9 mouse cellular contexts compared by ENCODE assay signal in the genomic region with DNA sequence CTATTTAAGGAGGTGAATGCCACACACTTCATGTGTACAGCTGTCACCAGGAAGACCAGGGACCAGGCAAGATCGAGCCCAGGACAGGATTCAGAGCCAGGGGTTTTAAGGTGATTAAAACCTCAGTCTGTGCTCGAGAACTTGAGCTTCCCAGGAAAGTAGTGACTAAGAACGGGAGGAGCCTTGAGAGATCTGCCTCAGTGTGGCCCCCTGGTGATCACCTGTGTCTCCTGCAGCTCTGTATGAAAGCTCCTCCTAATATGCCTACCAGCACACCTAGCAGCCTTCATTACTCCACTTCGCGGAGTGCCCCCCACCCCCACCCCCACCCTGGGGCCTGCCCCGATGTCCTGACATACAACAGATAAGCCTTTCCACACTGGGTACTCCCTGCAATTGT. TPM values are rescaled to one million over a fixed set of nuclear protein-coding genes. Genes with fewer than 3 reads are reported as not detected.
DNase-seq lines count a peak whose midpoint lies in the region; ATAC-seq and TF ChIP-seq lines count a peak whose summit lies in the region.
"Had no signal": no experiment of that assay in that cellular context is flagged by ENCODE, and none has a peak within 500 bp of the region (broad histone marks: within the 10 kb centered on the region; RNA-seq: fewer than 3 reads in every experiment).

No protein-coding gene starts in this region.

- no peak for TF ChIP-seq EP300 in liver, postnatal 0 days (IDR thresholded peaks at IDR 0.05; ENCODE audit: low read depth)

- no peak overlapping the region for H3K9ac ChIP-seq in intestine, postnatal 0 days (ENCODE audit: low read depth, low read length)
- no peak overlapping the region for H3K9ac ChIP-seq in intestine, embryonic 16.5 days (ENCODE audit: low read depth, low read length)
- no peak overlapping the region for H3K9ac ChIP-seq in liver, postnatal 0 days (replicated peaks)

- no peaks in the 10 kb centered on the region; the same call in 1 of the 2 replicates for H3K27me3 ChIP-seq in intestine, postnatal 0 days (replicated peaks; ENCODE audit: control insufficient read depth, insufficient read depth, low read length)
- no peaks in the 10 kb centered on the region; the same call in 1 of the 2 replicates for H3K27me3 ChIP-seq in intestine, embryonic 16.5 days (replicated peaks; ENCODE audit: control insufficient read depth, insufficient read depth, low read length)
- H3K27me3 ChIP-seq in E14TG2a.4 (ENCODE audit: insufficient read depth, low read length): peaks cover 6% of the 10 kb centered on the region; the same call in 1 of the 2 replicates
- no peaks in the 10 kb centered on the region for H3K27me3 ChIP-seq in liver, postnatal 0 days (ENCODE audit: insufficient read depth, low read length)

- no peaks in the 10 kb centered on the region for H3K9me3 ChIP-seq in intestine, postnatal 0 days (ENCODE audit: control insufficient read depth)
- H3K9me3 ChIP-seq in intestine, embryonic 16.5 days (ENCODE audit: control insufficient read depth, low read length): no peaks in the 10 kb centered on the region
- H3K9me3 ChIP-seq in E14TG2a.4 (ENCODE audit: low read length): no peaks in the 10 kb centered on the region
- no peaks in the 10 kb centered on the region for H3K9me3 ChIP-seq in liver, postnatal 0 days (ENCODE audit: low read length)

- no peak overlapping the region for H3K4me3 ChIP-seq in intestine, postnatal 0 days (ENCODE audit: low read depth, low read length)
- H3K4me3 ChIP-seq in intestine, embryonic 16.5 days (ENCODE audit: low read length): no peak overlapping the region
- H3K4me3 ChIP-seq in E14TG2a.4 (replicated peaks; ENCODE audit: low read length): no peak overlapping the region
- no peak overlapping the region for H3K4me3 ChIP-seq in bone marrow, adult 2 months (replicated peaks; ENCODE audit: control insufficient read depth, low read depth, low read length)
- H3K4me3 ChIP-seq in liver, postnatal 0 days (ENCODE audit: low read depth, low read length): no peak overlapping the region

- WGBS in intestine, postnatal 0 days: 19% methylated on average over 6 of the region's 6 CpGs
- WGBS in intestine, embryonic 16.5 days: 13% methylated on average over 6 of the region's 6 CpGs
- WGBS in bone marrow, adult 2 months: 22% methylated on average over 6 of the region's 6 CpGs
- WGBS in liver, postnatal 0 days (ENCODE audit: insufficient replicate concordance): 18% methylated on average over 5 of the region's 6 CpGs

- H3K4me2 ChIP-seq in intestine, postnatal 0 days (replicated peaks; ENCODE audit: low read depth): no peak overlapping the region
- no peak overlapping the region for H3K4me2 ChIP-seq in intestine, embryonic 16.5 days (ENCODE audit: low read depth, low read length)
- H3K4me2 ChIP-seq in liver, postnatal 0 days (ENCODE audit: low read depth, low read length): no peak overlapping the region

- TF ChIP-seq POLR2A in bone marrow, adult 2 months (IDR thresholded peaks at IDR 0.05; ENCODE audit: borderline replicate concordance, control insufficient read depth, low read depth, low read length): no peak

- no peaks in the 10 kb centered on the region for H3K36me3 ChIP-seq in intestine, postnatal 0 days (ENCODE audit: control insufficient read depth, insufficient read depth)
- H3K36me3 ChIP-seq in intestine, embryonic 16.5 days (ENCODE audit: control insufficient read depth, insufficient read depth, low read length): no peaks in the 10 kb centered on the region
- H3K36me3 ChIP-seq in E14TG2a.4 (ENCODE audit: insufficient read depth, low read length): no peaks in the 10 kb centered on the region
- no peaks in the 10 kb centered on the region for H3K36me3 ChIP-seq in liver, postnatal 0 days (replicated peaks; ENCODE audit: insufficient read depth, low read length)

- TF ChIP-seq CTCF in intestine, postnatal 0 days (IDR thresholded peaks at IDR 0.05; ENCODE audit: low read depth): peak; percentile 66
- TF ChIP-seq CTCF in E14TG2a.4 (conservative IDR thresholded peaks at IDR 0.05; ENCODE audit: low read length): peak; percentile 45
- 0 out of 2 replicates have a peak, but pooled peaks have one; percentile 17 for TF ChIP-seq CTCF in bone marrow, adult 2 months (IDR thresholded peaks at IDR 0.05; ENCODE audit: control insufficient read depth, insufficient read depth, low read length)
- peak; percentile 50 for TF ChIP-seq CTCF in liver, postnatal 0 days (IDR thresholded peaks at IDR 0.05; ENCODE audit: low read depth)

- no peak overlapping the region for H3K27ac ChIP-seq in intestine, postnatal 0 days (ENCODE audit: low read depth, low read length)
- H3K27ac ChIP-seq in intestine, embryonic 16.5 days (ENCODE audit: low read length): no peak overlapping the region
- H3K27ac ChIP-seq in bone marrow, adult 2 months (ENCODE audit: control insufficient read depth, insufficient read depth, low read depth, low read length, poor library complexity): no peak overlapping the region
- H3K27ac ChIP-seq in liver, postnatal 0 days (ENCODE audit: low read depth): no peak overlapping the region
- H3K27ac ChIP-seq: macrophage had no signal

- DNase-seq in liver, postnatal 0 days: no peak
- no peak for DNase-seq in natural killer cell, adult 2 months (ENCODE audit: low spot score in 2 of 2)
- DNase-seq in layer of hippocampus, adult 9-10 months (ENCODE audit: low spot score): no peak
- no peak for DNase-seq in ovary, postnatal 14 days (ENCODE audit: low spot score)

- ATAC-seq in intestine, postnatal 0 days: no peak
- no peak for ATAC-seq in intestine, embryonic 16.5 days
- ATAC-seq in liver, postnatal 0 days: no peak

- no peaks in the 10 kb centered on the region for H3K4me1 ChIP-seq in intestine, postnatal 0 days (replicated peaks; ENCODE audit: control insufficient read depth, insufficient read depth, low read length)
- no peaks in the 10 kb centered on the region for H3K4me1 ChIP-seq in intestine, embryonic 16.5 days (ENCODE audit: control insufficient read depth, insufficient read depth, low read length)
- peaks cover 8% of the 10 kb centered on the region for H3K4me1 ChIP-seq in E14TG2a.4 (replicated peaks; ENCODE audit: low read depth, low read length)
- H3K4me1 ChIP-seq in bone marrow, adult 2 months (ENCODE audit: control insufficient read depth, insufficient read depth, low read length): peaks cover 1% of the 10 kb centered on the region; the same call in 1 of the 2 replicates
- H3K4me1 ChIP-seq in liver, postnatal 0 days (ENCODE audit: insufficient read depth): no peaks in the 10 kb centered on the region

RNA-seq across cellular contexts. Expression of gene Msx2, which starts 25.3 kb away (rescaled TPM):
- polyA plus RNA-seq in intestine, postnatal 0 days (2015; fragmentation: Nextera tagmentation; extraction: Ambion mirVana): not detected in 2 replicates
- 0.16 and 0.18 TPM in 2 replicates for polyA plus RNA-seq in intestine, embryonic 16.5 days (2015; fragmentation: Nextera tagmentation; extraction: Ambion mirVana)
- polyA plus RNA-seq in bone marrow, adult 2 months (2011; ENCODE audit: insufficient read depth, insufficient read length, low replicate concordance, missing spikeins): not detected in 2 replicates
- not detected in 2 replicates for polyA plus RNA-seq in liver, postnatal 0 days (2015; fragmentation: Nextera tagmentation; extraction: Ambion mirVana)
- polyA plus RNA-seq: macrophage had no signal
